Mouse (Mus musculus) MEL (cell line): ENCODE measurements around the gene Sugp2.

Experiments
- CTCF ChIP-seq, 3 experiments: IDR thresholded peaks in 2 of 3; conservative IDR thresholded peaks in 1 of 3; 2 replicates each; pipeline ENCODE4 v1.5.1; 2011 to 2012; ENCODE audit warnings: low read length in 3 of 3, low read depth in 2 of 3, mild to moderate bottlenecking in 2 of 3, improper control_type of control experiment in 1 of 3, inconsistent platforms in 1 of 3, mixed read lengths in 1 of 3, moderate library complexity in 1 of 3; ENCODE audit not compliant: control insufficient read depth in 1 of 3, insufficient read depth in 1 of 3, poor library complexity in 1 of 3, severe bottlenecking in 1 of 3
- E2F4 ChIP-seq: IDR thresholded peaks from 2 replicates; pipeline ENCODE4 v1.6.1; 2011; ENCODE audit warnings: low read depth, low read length, improper control_type of control experiment, borderline replicate concordance
- EP300 ChIP-seq, 2 experiments: IDR thresholded peaks; 2 replicates each; pipeline ENCODE4 v1.6.1; 2011; ENCODE audit warnings: improper control_type of control experiment in 2 of 2, low read length in 2 of 2, low read depth in 1 of 2, mild to moderate bottlenecking in 1 of 2
- ETS1 ChIP-seq: IDR thresholded peaks from 2 replicates; pipeline ENCODE4 v1.6.1; 2012; ENCODE audit warnings: low read depth, mild to moderate bottlenecking, inconsistent platforms, low read length, improper control_type of control experiment, moderate library complexity
- HCFC1 ChIP-seq: IDR thresholded peaks from 2 replicates; pipeline ENCODE4 v1.6.1; 2012; ENCODE audit warnings: low read depth, mild to moderate bottlenecking, inconsistent platforms, low read length, improper control_type of control experiment, moderate library complexity
- KAT2A ChIP-seq: conservative IDR thresholded peaks from 2 replicates; pipeline ENCODE4 v1.6.1; 2012; ENCODE audit warnings: low read depth, low read length, improper control_type of control experiment, inconsistent platforms
- MAZ ChIP-seq: IDR thresholded peaks from 2 replicates; pipeline ENCODE4 v1.6.1; 2012; ENCODE audit warnings: low read depth, mild to moderate bottlenecking, inconsistent platforms, low read length, improper control_type of control experiment
- MXI1 ChIP-seq: IDR thresholded peaks from 2 replicates; pipeline ENCODE4 v1.6.1; 2011; ENCODE audit warnings: mild to moderate bottlenecking, low read depth, low read length, improper control_type of control experiment
- POLR2A ChIP-seq, 2 experiments: IDR thresholded peaks; 2 replicates each; pipeline ENCODE4 v1.6.1; 2011 to 2012; ENCODE audit warnings: low read length in 2 of 2, mild to moderate bottlenecking in 2 of 2, control low read depth in 1 of 2, improper control_type of control experiment in 1 of 2, low read depth in 1 of 2, moderate library complexity in 1 of 2; ENCODE audit not compliant: control insufficient read depth in 1 of 2, insufficient read depth in 1 of 2, poor library complexity in 1 of 2
- TAL1 ChIP-seq: IDR thresholded peaks from 2 replicates; pipeline ENCODE4 v1.6.1; 2012; ENCODE audit warnings: mild to moderate bottlenecking, inconsistent platforms, low read length, moderate library complexity, mixed read lengths
- UBTF ChIP-seq: IDR thresholded peaks from 2 replicates; pipeline ENCODE4 v1.6.1; 2012; ENCODE audit warnings: low read depth, mild to moderate bottlenecking, inconsistent platforms, low read length, improper control_type of control experiment, moderate library complexity, borderline replicate concordance; ENCODE audit not compliant: insufficient read depth
- USF1 ChIP-seq: IDR thresholded peaks from 2 replicates; pipeline ENCODE4 v1.6.1; 2014; ENCODE audit warnings: low read depth, mild to moderate bottlenecking, inconsistent platforms, low read length, improper control_type of control experiment, moderate library complexity
- ZMIZ1 ChIP-seq: IDR thresholded peaks from 2 replicates; pipeline ENCODE4 v1.6.1; 2012; ENCODE audit warnings: low read depth, mild to moderate bottlenecking, inconsistent platforms, low read length, improper control_type of control experiment, moderate library complexity
- ZNF384 ChIP-seq: IDR thresholded peaks from 2 replicates; pipeline ENCODE4 v1.6.1; 2012; ENCODE audit warnings: low read depth, mild to moderate bottlenecking, inconsistent platforms, low read length, improper control_type of control experiment

DNA sequence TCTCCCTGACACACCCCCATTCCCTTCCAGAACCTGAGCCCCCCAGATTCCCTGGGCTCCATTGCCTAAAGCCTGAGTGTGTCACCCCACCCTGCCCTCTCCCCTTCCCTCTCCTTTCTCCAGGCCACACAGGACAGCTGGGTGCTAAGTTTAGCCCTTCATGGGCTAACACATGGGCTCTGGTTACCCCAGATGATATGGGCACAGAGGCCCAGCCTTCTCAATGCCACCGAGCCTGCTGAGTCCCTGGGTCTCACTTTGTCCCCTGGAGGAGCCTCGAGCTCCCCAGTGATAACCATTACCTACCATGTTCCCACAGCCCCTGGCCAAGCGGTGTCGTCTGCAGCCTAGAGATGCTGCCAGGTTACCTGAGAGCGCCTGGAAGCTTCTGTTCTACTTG is 83.8 kb downstream of the Sugp2 start:
- no peak for TF ChIP-seq EP300 (IDR thresholded peaks at IDR 0.05; ENCODE audit: low read depth in 1 of 2, low read length in 2 of 2)
- no peak for TF ChIP-seq ZMIZ1
- no peak for TF ChIP-seq MAZ
- no peak for TF ChIP-seq UBTF
- TF ChIP-seq E2F4, result no peak
- no peak for TF ChIP-seq MXI1
- TF ChIP-seq USF1, result no peak
- TF ChIP-seq TAL1, result no peak
- TF ChIP-seq ZNF384, result no peak
- no peak for TF ChIP-seq KAT2A
- no peak for TF ChIP-seq ETS1
- no peak for TF ChIP-seq POLR2A (IDR thresholded peaks at IDR 0.05; ENCODE audit: control insufficient read depth in 1 of 2, insufficient read depth in 1 of 2, low read depth in 1 of 2, low read length in 2 of 2, poor library complexity in 1 of 2)
- no peak for TF ChIP-seq HCFC1
- no peak for TF ChIP-seq CTCF (IDR thresholded peaks at IDR 0.05 in 2 of 3, conservative IDR thresholded peaks at IDR 0.05 in 1 of 3; ENCODE audit: control insufficient read depth in 1 of 3, insufficient read depth in 1 of 3, low read depth in 2 of 3, low read length in 3 of 3, poor library complexity in 1 of 3, severe bottlenecking in 1 of 3)
